Mouse (Mus musculus) C2C12 (cell line): ENCODE measurements at regions not wholly inside any gene's neighbourhood (a gene's known extent, or its start where the extent isn't known, plus 50 kb on each side); places are given as distances from the start of the nearest gene placed in this dataset.

Experiments
- CEBPB ChIP-seq: IDR thresholded peaks from one replicate; pipeline ENCODE4 v1.6.1; 2011; ENCODE audit warnings: low read depth, mild to moderate bottlenecking, control low read depth, moderate library complexity
- CTCF ChIP-seq: IDR thresholded peaks from one replicate; pipeline ENCODE4 v1.5.1; 2011; ENCODE audit not compliant: control insufficient read depth, insufficient read depth, insufficient read length
- FOSL1 ChIP-seq: IDR thresholded peaks from one replicate; pipeline ENCODE4 v1.8.0; 2011; ENCODE audit warnings: mild to moderate bottlenecking, low read length; ENCODE audit not compliant: poor library complexity, insufficient read depth, severe bottlenecking
- MAX ChIP-seq: IDR thresholded peaks from one replicate; pipeline ENCODE4 v1.6.1; 2011; ENCODE audit warnings: mild to moderate bottlenecking, control low read depth

DNA sequence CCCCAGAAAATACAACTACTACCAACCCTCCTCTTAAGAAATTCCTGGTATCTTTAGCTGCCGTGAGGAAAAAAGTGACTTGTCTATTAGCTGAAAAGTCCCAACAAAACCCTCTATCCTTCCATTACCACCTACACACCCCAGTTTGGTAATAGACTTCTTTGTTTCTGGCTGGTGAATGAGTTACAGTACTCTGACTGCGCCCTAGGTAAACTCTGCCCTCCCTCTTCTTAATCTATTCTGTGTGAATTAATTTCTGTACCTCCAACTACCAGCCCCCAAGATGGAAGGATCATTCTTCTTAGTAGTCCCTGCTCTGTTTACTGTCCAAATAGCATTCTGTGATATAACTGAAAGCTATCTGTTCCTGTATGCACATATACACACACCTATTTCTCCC, 245.4 kb downstream of the Pik3r1 start:
- TF ChIP-seq CEBPB = no peak
- TF ChIP-seq FOSL1 = no peak
- TF ChIP-seq CTCF = no peak
- TF ChIP-seq MAX = no peak
